Mouse (Mus musculus): Measurements from ENCODE around the gene Creg1. TPM values are rescaled to one million over a fixed set of nuclear protein-coding genes. Genes with fewer than 3 reads are reported as not detected.

The Creg1 gene
- total RNA-seq, 2 experiments from 2014 or later, result 27.6 to 29.7 TPM

GRCm38 (mm10) chr1:165781426-165781825 is 17.9 kb downstream of the Creg1 start:
- no peak for DNase-seq (ENCODE audit: low spot score in 2 of 2)

GRCm38 (mm10) chr1:165781911-165782310 is 18.4 kb downstream of the Creg1 start:
- DNase-seq (ENCODE audit: low spot score in 2 of 2), result no peak

DNA sequence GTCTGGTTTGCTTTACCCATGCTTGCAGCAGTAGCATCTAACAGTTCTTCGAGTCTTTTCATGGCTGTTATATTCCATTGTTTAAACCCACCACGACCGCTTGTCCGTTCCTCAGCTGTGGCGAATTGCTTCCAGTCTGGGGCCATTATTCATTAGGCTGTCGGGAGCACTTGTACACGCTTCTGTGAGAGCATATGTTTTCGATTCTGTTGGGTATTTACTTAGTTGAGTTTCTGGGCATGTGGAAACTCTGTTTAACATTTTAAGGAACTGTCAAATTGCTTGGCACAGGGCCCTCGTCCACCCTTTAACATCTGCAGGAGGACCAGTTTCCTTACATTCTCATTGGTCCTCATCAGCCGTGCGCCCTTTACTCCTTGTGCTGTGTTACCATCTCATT is 22.8 kb downstream of the Creg1 start:
- DNase-seq (ENCODE audit: low spot score in 2 of 2), result no peak

DNA sequence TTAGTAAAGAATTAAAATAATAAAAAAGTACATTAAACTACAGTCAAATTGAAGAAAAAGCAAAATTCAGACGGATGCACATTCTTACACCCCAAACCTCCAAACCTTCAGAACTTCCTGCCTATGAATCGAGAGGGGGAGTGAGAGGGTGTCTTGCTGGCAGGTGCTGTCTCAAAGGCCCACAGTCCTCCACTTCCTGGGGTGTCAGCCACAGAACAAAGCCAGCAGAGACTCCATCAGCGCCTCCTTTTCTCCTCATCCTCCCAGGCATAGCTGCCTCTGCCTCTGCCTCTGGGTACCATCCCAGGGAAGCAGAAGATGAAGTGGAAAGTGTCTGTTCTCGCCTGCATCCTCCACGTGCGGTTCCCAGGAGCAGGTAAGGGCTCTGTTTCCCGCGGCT is 25.0 kb downstream of the Creg1 start, which contains the start of gene Cd247:
Cd247 (plus strand) TSS at position 171 of the 400 bp plus-strand sequence.
- DNase-seq (ENCODE audit: low spot score in 2 of 2), result no peak

GRCm38 (mm10) chr1:165789066-165789660 is 25.6 kb downstream of the Creg1 start:
- DNase-seq (ENCODE audit: low spot score in 2 of 2), result no peak

DNA sequence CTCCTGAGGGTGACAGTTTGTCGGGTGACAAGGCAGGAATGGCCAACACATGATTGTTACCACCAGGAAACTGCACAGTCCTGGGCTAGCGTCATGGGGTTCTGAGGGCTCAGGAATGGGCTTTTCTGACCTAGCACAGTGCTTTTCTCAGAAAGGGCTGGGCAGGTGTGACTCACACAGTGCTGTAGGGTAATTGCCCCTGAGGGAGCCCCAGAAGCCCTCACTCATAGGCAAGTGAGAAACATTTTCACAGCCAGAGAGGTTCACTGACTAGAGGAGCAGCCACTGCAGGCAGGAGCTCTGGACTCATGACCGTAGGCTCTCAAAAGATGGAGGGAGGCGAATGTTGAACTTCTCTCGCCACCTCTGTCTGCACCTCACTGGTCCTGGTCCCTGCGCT is 26.4 kb downstream of the Creg1 start:
- no peak for DNase-seq (ENCODE audit: low spot score in 2 of 2)

- DNase-seq (ENCODE audit: low spot score in 2 of 2), result no peak
Measured at GRCm38 (mm10) chr1:165790461-165791210, 27.1 kb downstream of the Creg1 start.

- no peak for DNase-seq (ENCODE audit: low spot score in 2 of 2)
Measured at GRCm38 (mm10) chr1:165791411-165791810, 27.9 kb downstream of the Creg1 start.

DNA sequence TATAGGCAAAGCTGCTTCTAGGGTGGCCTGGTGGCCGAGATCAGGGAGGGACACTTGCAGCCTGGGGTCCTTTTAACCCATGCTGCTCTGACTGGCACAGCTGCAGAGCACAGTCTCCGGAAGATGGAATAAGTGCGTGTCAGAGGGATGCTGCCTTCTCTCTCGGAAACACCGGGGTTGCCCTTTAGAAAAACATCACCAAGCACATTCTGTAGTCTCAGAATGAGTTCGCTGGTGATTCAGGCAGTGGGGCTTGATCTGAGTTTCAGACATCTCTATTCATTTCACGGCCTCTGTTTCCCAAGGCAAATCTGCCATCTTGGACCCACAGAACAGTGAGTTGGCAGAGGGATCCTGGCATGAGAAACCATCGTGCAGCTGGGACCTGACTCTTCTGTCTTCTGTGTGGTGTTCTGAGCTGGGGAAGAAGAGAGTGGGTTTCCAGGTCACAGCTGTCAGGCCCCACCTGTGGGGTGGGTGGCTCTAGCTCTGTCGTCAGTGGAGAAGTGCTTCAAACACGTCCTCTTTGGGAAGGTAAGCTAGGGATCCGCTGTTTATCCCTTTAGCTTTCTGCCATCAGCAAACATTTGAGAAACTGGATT is 38.3 kb downstream of the Creg1 start:
- no peak for DNase-seq (ENCODE audit: low spot score in 2 of 2)

GRCm38 (mm10) chr1:165803107-165803506 is 39.6 kb downstream of the Creg1 start:
- no peak for DNase-seq (ENCODE audit: low spot score in 2 of 2)

DNA sequence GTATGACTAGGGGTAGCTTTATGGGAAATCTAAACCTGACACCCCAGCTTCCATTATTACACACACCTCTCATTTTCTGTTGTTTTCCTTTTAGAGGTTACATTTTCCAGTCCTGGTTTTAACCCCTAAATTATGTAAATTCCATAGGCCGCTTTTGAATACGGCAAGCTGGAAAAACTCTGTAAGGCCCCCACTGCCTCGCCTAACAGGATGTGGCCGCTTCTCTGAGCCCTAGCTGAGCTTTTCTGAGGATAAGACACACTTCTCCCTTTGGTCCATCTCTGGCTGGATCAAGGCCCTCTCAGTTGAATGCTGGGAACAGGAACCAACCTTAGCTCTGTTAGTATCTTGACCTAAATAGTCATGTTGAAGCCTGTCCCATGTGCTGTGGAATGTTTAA is 40.6 kb downstream of the Creg1 start:
- no peak for DNase-seq (ENCODE audit: low spot score in 2 of 2)

DNA sequence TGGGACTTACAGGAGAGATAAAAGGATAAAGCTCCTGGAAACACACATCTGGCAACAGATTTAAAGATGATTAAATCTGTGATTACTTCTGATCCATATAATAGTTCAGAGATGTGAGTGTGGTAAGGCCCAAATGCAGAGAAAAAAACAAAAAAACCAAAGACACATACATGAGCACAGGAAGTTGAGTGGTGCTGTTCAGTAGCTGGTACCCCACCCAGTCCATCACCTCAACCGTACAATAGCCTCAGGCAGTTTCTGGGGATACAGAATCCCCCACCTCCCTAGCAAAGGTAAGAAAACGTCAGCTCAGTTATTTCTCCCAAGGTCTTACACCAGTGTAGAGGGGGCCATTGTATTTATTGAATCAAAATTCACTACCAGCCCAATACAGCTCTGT is 47.1 kb downstream of the Creg1 start:
- no peak for DNase-seq (ENCODE audit: low spot score in 2 of 2)

- no peak for DNase-seq (ENCODE audit: low spot score in 2 of 2)
Measured at GRCm38 (mm10) chr1:165811170-165811569, 47.6 kb downstream of the Creg1 start.

GRCm38 (mm10) chr1:165812775-165813174 is 49.2 kb downstream of the Creg1 start:
- DNase-seq (ENCODE audit: low spot score in 2 of 2), result no peak

DNA sequence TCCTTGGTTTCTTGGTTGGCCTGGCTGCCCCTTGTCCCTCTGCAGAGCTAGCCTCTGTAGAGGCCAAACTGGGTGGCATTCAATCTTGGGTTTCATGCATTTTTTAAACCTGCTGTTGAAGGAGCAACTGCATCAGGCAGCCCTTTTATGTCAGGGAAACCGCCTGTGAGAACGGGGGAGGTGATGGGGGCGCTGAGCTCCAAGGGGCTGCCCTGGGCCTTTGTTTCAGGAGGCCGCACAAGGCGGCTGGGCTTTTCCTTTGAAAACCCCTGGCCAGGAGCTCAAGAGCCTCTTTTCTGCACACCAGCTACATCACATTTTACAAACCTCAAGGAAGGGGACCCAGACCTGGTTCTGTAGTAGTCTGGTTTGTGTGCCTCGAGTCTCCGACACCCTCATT is 50.6 kb downstream of the Creg1 start:
- no peak for DNase-seq (ENCODE audit: low spot score in 2 of 2)

- no peak for DNase-seq (ENCODE audit: low spot score in 2 of 2)
Measured at GRCm38 (mm10) chr1:165814521-165815278, 51.2 kb downstream of the Creg1 start.

DNA sequence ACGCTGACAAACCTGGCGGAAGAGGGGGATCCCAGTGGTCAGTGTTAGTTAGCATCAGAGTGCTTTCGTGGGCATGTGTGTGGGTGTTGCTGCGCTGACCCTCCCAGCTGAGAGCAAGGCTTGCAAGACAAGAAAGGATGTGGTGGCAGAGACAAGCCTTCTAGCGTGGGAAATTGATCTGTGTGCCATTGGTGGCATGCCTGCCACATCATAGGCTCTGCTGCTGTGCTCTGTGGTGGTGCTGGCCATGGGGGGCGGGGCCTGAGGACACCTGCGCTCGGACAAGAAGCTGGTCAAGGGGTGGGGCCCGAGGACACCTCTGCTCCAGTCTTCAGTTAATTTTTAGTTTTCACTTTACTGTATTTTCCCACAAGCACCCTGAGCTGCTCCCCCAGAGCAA is 52.8 kb downstream of the Creg1 start:
- DNase-seq (ENCODE audit: low spot score in 2 of 2), result no peak

DNA sequence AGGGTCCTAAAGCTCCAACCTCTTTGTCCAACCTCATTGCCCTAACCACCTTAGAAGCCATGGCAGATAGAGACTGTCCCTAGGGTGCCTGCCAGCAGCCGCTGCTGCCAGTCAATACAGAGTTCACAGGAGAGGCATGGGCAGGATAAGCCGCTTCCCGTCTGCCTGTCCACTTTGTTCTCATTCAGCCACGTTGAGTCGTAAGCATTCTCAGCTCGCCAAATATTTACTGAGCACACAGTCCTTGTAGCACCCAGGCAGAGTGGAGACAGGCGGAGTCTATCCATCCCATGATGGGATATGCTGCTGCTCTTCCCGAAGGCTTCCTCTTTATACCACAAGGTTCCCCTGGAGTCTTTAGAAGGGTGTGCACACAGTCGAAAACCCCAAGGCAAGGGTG is 53.7 kb downstream of the Creg1 start:
- DNase-seq (ENCODE audit: low spot score in 2 of 2), result no peak

DNA sequence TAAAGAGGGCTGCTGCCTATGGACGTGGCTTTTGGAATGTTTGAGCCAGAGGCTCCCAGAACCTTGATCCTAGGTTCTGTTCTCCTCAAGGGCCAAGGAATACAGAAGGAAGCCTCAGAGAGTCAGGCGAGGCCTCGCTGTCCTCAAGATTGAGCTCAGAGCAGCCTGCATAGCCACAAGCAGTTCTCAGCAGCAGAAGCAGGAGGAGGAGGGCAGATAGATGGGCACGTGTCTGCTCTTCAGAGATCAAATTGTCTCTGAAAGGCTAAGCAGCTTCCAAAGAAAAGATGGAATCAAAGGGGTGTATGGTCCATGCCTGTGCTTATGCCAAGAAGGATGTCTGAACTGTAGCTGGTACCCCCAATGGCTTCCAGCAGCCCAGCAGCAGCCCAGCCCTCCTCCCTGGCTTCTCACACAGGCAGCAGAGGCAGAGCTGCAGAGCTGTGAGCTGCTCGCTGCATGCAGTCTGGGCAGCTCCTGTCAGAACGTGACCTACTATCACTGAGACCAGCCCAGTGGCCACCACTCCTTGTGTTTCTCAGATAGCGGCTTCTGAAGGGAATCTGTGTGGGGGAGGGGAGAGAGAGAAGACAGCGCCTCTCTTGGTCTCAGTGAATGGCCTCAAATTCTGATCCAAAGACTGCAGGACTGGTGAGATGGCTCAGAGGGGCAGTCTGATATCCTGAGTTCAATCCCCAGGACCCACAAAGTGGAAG is 54.8 kb downstream of the Creg1 start:
- no peak for DNase-seq (ENCODE audit: low spot score in 2 of 2)

DNA sequence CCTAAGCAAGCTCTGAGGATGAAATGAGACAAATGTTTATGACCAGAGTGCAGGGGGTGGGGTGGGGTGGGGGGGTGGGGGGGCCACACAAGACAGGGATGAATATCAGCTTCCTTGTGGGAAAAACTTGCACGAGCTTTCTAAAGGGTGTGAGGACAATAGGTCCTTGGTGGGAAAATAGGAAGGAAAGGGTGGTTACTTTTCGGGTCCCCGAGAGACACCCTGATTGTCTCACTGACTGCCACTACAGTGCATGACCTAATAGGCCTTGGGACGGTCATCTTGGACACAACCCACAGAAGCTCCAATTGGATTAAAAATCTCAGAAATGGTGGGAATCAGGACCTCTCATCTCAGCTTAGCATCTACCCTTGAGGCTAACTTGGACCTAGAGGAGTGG is 55.6 kb downstream of the Creg1 start:
- no peak for DNase-seq (ENCODE audit: low spot score in 2 of 2)

- no peak for DNase-seq (ENCODE audit: low spot score in 2 of 2)
Measured at GRCm38 (mm10) chr1:165822031-165822430, 58.5 kb downstream of the Creg1 start.
